Mouse (Mus musculus): ENCODE data around the gene Isoc2b. TPM values are rescaled to one million over a fixed set of nuclear protein-coding genes. Genes with fewer than 3 reads are reported as not detected.
A peak's percentile ranks its signal among the peaks of the same experiment; 100 is the strongest.
"Not testable (repeated sequence)": the region's sequence is repeated elsewhere in the genome, so short reads cannot be mapped to it uniquely, and the experiment has no call there.

The Isoc2b gene
- polyA plus RNA-seq, 1 experiment from 2014 or later: 2.6 TPM

- no peaks in the 10 kb centered on the region for H3K9me3 ChIP-seq (ENCODE audit: control insufficient read depth, low read length)
- no peak overlapping the region for H3K4me3 ChIP-seq (ENCODE audit: low read depth, low read length)
- no peak overlapping the region for H3K9ac ChIP-seq (ENCODE audit: low read length)
- no peaks in the 10 kb centered on the region for H3K4me1 ChIP-seq (ENCODE audit: control insufficient read depth, insufficient read depth, low read length)
- 50% methylated on average over 4 of the region's 4 CpGs for WGBS
- no peak overlapping the region for H3K4me2 ChIP-seq
- DNase-seq (ENCODE audit: low spot score, missing footprints): no peak
- H3K36me3 ChIP-seq (ENCODE audit: control insufficient read depth, insufficient read depth, low read length): no peaks in the 10 kb centered on the region
- no peak overlapping the region for H3K27ac ChIP-seq (ENCODE audit: low read depth, low read length)
- H3K27me3 ChIP-seq (ENCODE audit: control insufficient read depth, insufficient read depth, low read length): no peaks in the 10 kb centered on the region
- ATAC-seq (ENCODE audit: low FRiP score): no peak
Measured at GRCm38 (mm10) chr7:4825365-4825764, 44.7 kb downstream of the Isoc2b start.

GRCm38 (mm10) chr7:4822162-4822907 is 47.7 kb downstream of the Isoc2b start:
- Histone ChIP-seq H3K27ac (ENCODE audit: low read depth, low read length) (no peak overlapping the region), H3K4me2 (no peak overlapping the region), H3K27me3 (ENCODE audit: control insufficient read depth, insufficient read depth, low read length) (no peaks in the 10 kb centered on the region), H3K4me1 (ENCODE audit: control insufficient read depth, insufficient read depth, low read length) (no peaks in the 10 kb centered on the region), H3K36me3 (ENCODE audit: control insufficient read depth, insufficient read depth, low read length) (no peaks in the 10 kb centered on the region), H3K4me3 (ENCODE audit: low read depth, low read length) (no peak overlapping the region), H3K9ac (ENCODE audit: low read length) (no peak overlapping the region), H3K9me3 (ENCODE audit: control insufficient read depth, low read length) (no peaks in the 10 kb centered on the region)
- ATAC-seq (ENCODE audit: low FRiP score): no peak
- WGBS: 75% methylated on average over 6 of the region's 6 CpGs
- no peak for DNase-seq (ENCODE audit: low spot score, missing footprints)

- WGBS: 75% methylated on average over 4 of the region's 4 CpGs
- ATAC-seq (ENCODE audit: low FRiP score) (no peak), DNase-seq (ENCODE audit: low spot score, missing footprints) (no peak)
Measured at GRCm38 (mm10) chr7:4821690-4822089, 48.4 kb downstream of the Isoc2b start.

GRCm38 (mm10) chr7:4820925-4821324 is 49.1 kb downstream of the Isoc2b start:
- not testable (repeated sequence) for DNase-seq (ENCODE audit: low spot score, missing footprints); H3K27me3 ChIP-seq (ENCODE audit: control insufficient read depth, insufficient read depth, low read length); H3K4me1 ChIP-seq (ENCODE audit: control insufficient read depth, insufficient read depth, low read length); H3K4me3 ChIP-seq (ENCODE audit: low read depth, low read length); H3K9ac ChIP-seq (ENCODE audit: low read length); ATAC-seq (ENCODE audit: low FRiP score); H3K4me2 ChIP-seq; H3K36me3 ChIP-seq (ENCODE audit: control insufficient read depth, insufficient read depth, low read length); H3K27ac ChIP-seq (ENCODE audit: low read depth, low read length); H3K9me3 ChIP-seq (ENCODE audit: control insufficient read depth, low read length)
- 93% methylated on average over 7 of the region's 7 CpGs for WGBS

More at GRCm38 (mm10) chr7:4821690-4822089, 48.4 kb downstream of the Isoc2b start:
- Histone ChIP-seq H3K9ac (ENCODE audit: low read length) (no peak overlapping the region), H3K4me3 (ENCODE audit: low read depth, low read length) (no peak overlapping the region), H3K27me3 (ENCODE audit: control insufficient read depth, insufficient read depth, low read length) (no peaks in the 10 kb centered on the region), H3K36me3 (ENCODE audit: control insufficient read depth, insufficient read depth, low read length) (no peaks in the 10 kb centered on the region), H3K4me1 (ENCODE audit: control insufficient read depth, insufficient read depth, low read length) (no peaks in the 10 kb centered on the region), H3K4me2 (no peak overlapping the region), H3K9me3 (ENCODE audit: control insufficient read depth, low read length) (no peaks in the 10 kb centered on the region), H3K27ac (ENCODE audit: low read depth, low read length) (no peak overlapping the region)

- ATAC-seq (ENCODE audit: low FRiP score) (no peak), DNase-seq (ENCODE audit: low spot score, missing footprints) (no peak)
- H3K36me3 ChIP-seq (ENCODE audit: control insufficient read depth, insufficient read depth, low read length): no peaks in the 10 kb centered on the region
- no peak overlapping the region for H3K27ac ChIP-seq (ENCODE audit: low read depth, low read length)
- H3K4me1 ChIP-seq (ENCODE audit: control insufficient read depth, insufficient read depth, low read length): peaks cover 6% of the 10 kb centered on the region
- no peaks in the 10 kb centered on the region for H3K27me3 ChIP-seq (ENCODE audit: control insufficient read depth, insufficient read depth, low read length)
- no peak overlapping the region for H3K9ac ChIP-seq (ENCODE audit: low read length)
- no peak overlapping the region for H3K4me3 ChIP-seq (ENCODE audit: low read depth, low read length)
- no peaks in the 10 kb centered on the region for H3K9me3 ChIP-seq (ENCODE audit: control insufficient read depth, low read length)
- H3K4me2 ChIP-seq: no peak overlapping the region
Measured at GRCm38 (mm10) chr7:4816559-4816958, 53.5 kb downstream of the Isoc2b start.

GRCm38 (mm10) chr7:4813105-4813791 is 56.8 kb downstream of the Isoc2b start:
- no peaks in the 10 kb centered on the region for H3K27me3 ChIP-seq (ENCODE audit: control insufficient read depth, insufficient read depth, low read length)
- ATAC-seq (ENCODE audit: low FRiP score): no peak
- peak overlapping the region; percentile 64 for H3K9ac ChIP-seq (ENCODE audit: low read length)
- no peak for DNase-seq (ENCODE audit: low spot score, missing footprints)
- 25% methylated on average over 8 of the region's 8 CpGs for WGBS
- H3K4me2 ChIP-seq: peak overlapping the region; percentile 64
- H3K4me3 ChIP-seq (ENCODE audit: low read depth, low read length): peak overlapping the region; percentile 99
- H3K36me3 ChIP-seq (ENCODE audit: control insufficient read depth, insufficient read depth, low read length): peaks cover 13% of the 10 kb centered on the region; the same call in 1 of the 2 replicates
- peaks cover 22% of the 10 kb centered on the region for H3K4me1 ChIP-seq (ENCODE audit: control insufficient read depth, insufficient read depth, low read length)
- H3K9me3 ChIP-seq (ENCODE audit: control insufficient read depth, low read length): no peaks in the 10 kb centered on the region
- peak overlapping the region; percentile 42; the same call in 1 of the 2 replicates for H3K27ac ChIP-seq (ENCODE audit: low read depth, low read length)

GRCm38 (mm10) chr7:4812303-4813104 is 57.6 kb downstream of the Isoc2b start, which contains the start of gene Ube2s:
Ube2s (minus strand) TSS chr7:4812590.
- H3K4me3 ChIP-seq (ENCODE audit: low read depth, low read length): peak within 1 kb of the TSS; percentile 99
- no peaks in the 10 kb centered on the region for H3K27me3 ChIP-seq (ENCODE audit: control insufficient read depth, insufficient read depth, low read length)
- H3K36me3 ChIP-seq (ENCODE audit: control insufficient read depth, insufficient read depth, low read length): peaks cover 16% of the 10 kb centered on the region; the same call in 1 of the 2 replicates
- peak within 1 kb of the TSS; percentile 99 for H3K9ac ChIP-seq (ENCODE audit: low read length)
- H3K9me3 ChIP-seq (ENCODE audit: control insufficient read depth, low read length): no peaks in the 10 kb centered on the region
- peak within 1 kb of the TSS; percentile 79 for H3K27ac ChIP-seq (ENCODE audit: low read depth, low read length)
- WGBS: 1% methylated on average over 62 of the region's 62 CpGs
- H3K4me2 ChIP-seq: peak within 1 kb of the TSS; percentile 64
- ATAC-seq (ENCODE audit: low FRiP score) (peak; percentile 99), DNase-seq (ENCODE audit: low spot score, missing footprints) (peak; percentile 100)
- peaks cover 22% of the 10 kb centered on the region for H3K4me1 ChIP-seq (ENCODE audit: control insufficient read depth, insufficient read depth, low read length)

GRCm38 (mm10) chr7:4811842-4812302 is 58.2 kb downstream of the Isoc2b start:
- peak; percentile 92 for DNase-seq (ENCODE audit: low spot score, missing footprints)
- H3K9ac ChIP-seq (ENCODE audit: low read length): peak overlapping the region; percentile 99
- H3K36me3 ChIP-seq (ENCODE audit: control insufficient read depth, insufficient read depth, low read length): peaks cover 22% of the 10 kb centered on the region
- peak overlapping the region; percentile 99 for H3K4me3 ChIP-seq (ENCODE audit: low read depth, low read length)
- peak overlapping the region; percentile 64 for H3K4me2 ChIP-seq
- no peak; the same call in 1 of the 2 replicates for ATAC-seq (ENCODE audit: low FRiP score)
- no peaks in the 10 kb centered on the region for H3K9me3 ChIP-seq (ENCODE audit: control insufficient read depth, low read length)
- under 1% methylated on average over 22 of the region's 36 CpGs for WGBS
- H3K27ac ChIP-seq (ENCODE audit: low read depth, low read length): peak overlapping the region; percentile 79; the same call in 1 of the 2 replicates
- no peaks in the 10 kb centered on the region for H3K27me3 ChIP-seq (ENCODE audit: control insufficient read depth, insufficient read depth, low read length)
- peaks cover 22% of the 10 kb centered on the region for H3K4me1 ChIP-seq (ENCODE audit: control insufficient read depth, insufficient read depth, low read length)

All from midbrain, embryonic 11.5 days (tissue).